Mouse (Mus musculus): ENCODE measurements around the gene Ryr2. TPM values are rescaled to one million over a fixed set of nuclear protein-coding genes. Genes with fewer than 3 reads are reported as not detected.

The Ryr2 gene
- polyA plus RNA-seq, 1 experiment: not detected

DNA sequence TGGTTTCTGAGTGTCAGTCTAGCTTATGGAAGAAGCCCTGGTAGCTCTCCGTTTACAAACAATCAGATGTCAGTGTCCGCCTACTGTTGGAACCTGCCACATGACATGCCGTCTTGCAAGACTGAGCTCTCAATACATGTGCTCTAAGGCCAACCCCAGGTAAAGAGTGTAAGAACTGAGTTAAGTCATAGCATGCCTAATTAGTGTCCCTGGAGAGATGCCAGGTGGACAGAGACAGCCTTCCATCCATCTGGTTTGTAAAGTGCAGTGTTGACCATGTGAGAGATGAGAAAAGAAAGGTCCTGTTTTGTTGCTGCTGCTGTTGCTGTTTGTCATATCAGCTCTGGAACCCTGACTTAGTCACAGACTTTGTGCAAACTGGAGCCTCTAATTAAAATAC is 178.0 kb downstream of the Ryr2 start:
- TF ChIP-seq FLI1 (IDR thresholded peaks at IDR 0.05; ENCODE audit: low read length): no peak
- TF ChIP-seq GATA1 (IDR thresholded peaks at IDR 0.05; ENCODE audit: borderline replicate concordance, low read length): no peak
- Histone ChIP-seq H3K9me3 (no peaks in the 10 kb centered on the region), H3K27me3 (replicated peaks) (no peaks in the 10 kb centered on the region), H3K4me3 (replicated peaks) (no peak overlapping the region), H3K36me3 (replicated peaks; ENCODE audit: low read length) (no peaks in the 10 kb centered on the region), H3K4me1 (no peaks in the 10 kb centered on the region)

DNA sequence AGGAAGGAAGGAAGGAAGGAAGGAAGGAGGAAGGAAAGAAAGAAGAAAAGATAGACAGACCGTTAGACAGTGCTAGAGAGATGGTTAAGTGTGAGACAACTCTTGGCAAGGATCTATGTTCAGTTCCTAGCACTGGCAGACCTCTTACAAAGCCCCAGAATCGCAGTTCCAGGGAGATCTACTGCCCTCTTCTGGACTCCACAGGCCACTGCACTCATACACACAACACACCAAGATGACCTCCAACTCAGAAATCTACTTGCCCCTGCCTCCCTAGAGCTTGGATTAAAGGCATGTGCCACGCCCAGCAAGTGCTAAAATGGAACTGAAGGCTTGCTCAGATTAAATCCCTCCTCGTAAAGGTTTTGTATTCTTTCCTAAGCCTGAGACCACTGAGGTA is 179.0 kb downstream of the Ryr2 start:
- TF ChIP-seq GATA1 (IDR thresholded peaks at IDR 0.05; ENCODE audit: borderline replicate concordance, low read length) (no peak), FLI1 (IDR thresholded peaks at IDR 0.05; ENCODE audit: low read length) (no peak)
- Histone ChIP-seq H3K4me1 (no peaks in the 10 kb centered on the region), H3K9me3 (no peaks in the 10 kb centered on the region), H3K27me3 (replicated peaks) (no peaks in the 10 kb centered on the region), H3K36me3 (replicated peaks; ENCODE audit: low read length) (no peaks in the 10 kb centered on the region), H3K4me3 (replicated peaks) (no peak overlapping the region)

DNA sequence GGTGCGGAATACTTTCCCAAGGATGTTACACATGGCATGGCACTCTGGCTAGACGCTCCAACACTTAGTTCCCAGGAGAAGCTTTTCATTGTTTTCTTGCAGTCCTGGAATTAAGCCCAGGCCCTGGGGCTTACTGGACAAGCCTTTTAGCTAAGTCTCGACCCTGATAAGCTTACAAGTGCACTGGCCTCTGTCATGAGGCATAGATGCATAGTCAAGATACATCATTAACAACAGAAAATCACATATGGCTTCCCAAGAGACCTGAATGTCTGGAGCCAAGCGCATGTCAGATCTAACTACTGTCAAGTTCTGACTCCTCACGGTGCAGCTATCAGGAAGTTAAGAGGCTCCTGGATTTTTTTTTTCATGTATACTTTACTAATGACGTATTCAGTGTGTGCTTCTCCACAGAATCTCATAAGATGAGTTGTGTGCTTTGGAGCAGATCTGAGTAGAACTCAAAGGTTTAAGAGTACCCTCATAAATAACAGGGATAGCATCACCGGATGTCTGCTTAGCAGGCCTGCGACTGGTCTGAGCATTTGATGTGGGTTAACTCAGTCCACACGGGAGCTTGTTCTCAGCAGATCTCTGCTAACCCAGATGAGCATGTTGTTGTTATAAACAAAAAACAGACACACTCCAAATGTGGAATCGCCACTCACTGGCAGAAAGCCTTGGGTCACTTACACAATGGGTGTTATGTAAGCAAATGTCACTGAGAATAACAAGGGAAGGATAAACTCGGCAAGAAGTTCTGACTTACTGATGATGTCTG is 179.8 kb downstream of the Ryr2 start:
- TF ChIP-seq GATA1 (IDR thresholded peaks at IDR 0.05; ENCODE audit: borderline replicate concordance, low read length) (no peak), FLI1 (IDR thresholded peaks at IDR 0.05; ENCODE audit: low read length) (no peak)
- H3K9me3 ChIP-seq: no peaks in the 10 kb centered on the region

DNA sequence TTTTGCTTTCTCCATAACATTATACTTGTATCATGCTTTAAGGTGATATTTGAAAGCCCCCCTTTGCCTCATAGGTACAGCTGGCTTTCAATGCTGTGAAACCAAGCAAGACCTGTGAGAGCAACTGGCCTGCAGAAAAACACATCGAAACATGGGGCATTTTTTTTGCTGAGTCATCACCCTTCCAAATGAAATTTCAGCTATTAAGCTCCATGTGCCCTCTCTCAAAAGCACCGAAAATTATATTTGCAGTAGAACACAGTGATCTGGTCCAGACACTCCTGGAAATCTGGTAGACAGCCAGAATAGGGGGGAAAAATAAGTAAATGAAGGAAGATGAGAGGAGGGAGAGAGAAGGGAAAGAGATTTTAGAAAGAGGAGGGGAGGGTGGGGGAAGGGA is 180.5 kb downstream of the Ryr2 start:
- Histone ChIP-seq H3K27me3 (replicated peaks) (no peaks in the 10 kb centered on the region), H3K9me3 (no peaks in the 10 kb centered on the region), H3K4me3 (replicated peaks) (no peak overlapping the region), H3K36me3 (replicated peaks; ENCODE audit: low read length) (no peaks in the 10 kb centered on the region), H3K4me1 (no peaks in the 10 kb centered on the region)
- TF ChIP-seq FLI1 (IDR thresholded peaks at IDR 0.05; ENCODE audit: low read length): no peak

More for the DNA sequence above, 179.8 kb downstream of the Ryr2 start:
- no peak overlapping the region for H3K4me3 ChIP-seq (replicated peaks)
- H3K27me3 ChIP-seq (replicated peaks): no peaks in the 10 kb centered on the region
- H3K4me1 ChIP-seq: no peaks in the 10 kb centered on the region
- H3K36me3 ChIP-seq (replicated peaks; ENCODE audit: low read length): no peaks in the 10 kb centered on the region

DNA sequence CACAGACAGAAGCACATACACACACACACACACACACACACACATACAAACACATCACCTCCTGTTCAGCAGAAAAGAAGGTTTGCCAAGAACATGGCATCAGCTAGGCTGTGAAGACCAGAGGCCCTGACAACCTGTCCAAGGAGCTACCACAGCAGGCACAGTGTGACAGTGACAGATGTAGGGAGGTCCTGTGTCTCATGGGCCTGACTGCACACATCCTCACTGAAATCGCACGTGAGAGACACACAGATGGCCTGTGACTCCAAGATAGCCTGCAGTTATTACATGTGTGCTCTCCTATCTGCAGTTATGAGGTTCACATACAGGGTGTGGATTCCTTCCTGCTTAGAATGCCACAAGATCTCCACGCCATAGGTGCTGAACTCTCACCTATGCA is 182.0 kb downstream of the Ryr2 start:
- no peaks in the 10 kb centered on the region for H3K27me3 ChIP-seq (replicated peaks)
- H3K36me3 ChIP-seq (replicated peaks; ENCODE audit: low read length): no peaks in the 10 kb centered on the region
- no peaks in the 10 kb centered on the region for H3K4me1 ChIP-seq
- H3K4me3 ChIP-seq (replicated peaks): no peak overlapping the region
- no peaks in the 10 kb centered on the region for H3K9me3 ChIP-seq
- TF ChIP-seq FLI1 (IDR thresholded peaks at IDR 0.05; ENCODE audit: low read length): no peak
- no peak for TF ChIP-seq GATA1 (IDR thresholded peaks at IDR 0.05; ENCODE audit: borderline replicate concordance, low read length)

DNA sequence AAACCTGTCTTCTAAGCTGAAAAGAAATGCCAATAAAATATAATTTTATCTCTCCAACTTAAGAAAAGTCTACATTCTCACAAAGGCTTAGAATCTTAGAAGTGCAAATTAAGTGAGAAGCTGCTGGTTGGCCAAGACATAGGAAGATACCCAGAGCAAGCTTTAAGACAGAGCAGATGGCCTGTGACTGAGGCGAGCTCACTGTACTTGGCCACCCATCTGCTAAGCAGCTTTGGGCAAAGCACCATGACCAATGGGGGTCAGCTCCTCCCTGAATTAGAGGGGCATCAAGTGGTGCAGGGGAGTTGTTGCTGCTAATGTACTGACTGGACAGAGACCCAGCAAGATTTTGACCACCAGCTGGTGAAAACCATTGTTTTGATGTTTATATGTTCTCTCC is 186.2 kb downstream of the Ryr2 start:
- H3K27me3 ChIP-seq (replicated peaks): no peaks in the 10 kb centered on the region
- TF ChIP-seq FLI1 (IDR thresholded peaks at IDR 0.05; ENCODE audit: low read length): no peak
- TF ChIP-seq GATA1 (IDR thresholded peaks at IDR 0.05; ENCODE audit: borderline replicate concordance, low read length): no peak

DNA sequence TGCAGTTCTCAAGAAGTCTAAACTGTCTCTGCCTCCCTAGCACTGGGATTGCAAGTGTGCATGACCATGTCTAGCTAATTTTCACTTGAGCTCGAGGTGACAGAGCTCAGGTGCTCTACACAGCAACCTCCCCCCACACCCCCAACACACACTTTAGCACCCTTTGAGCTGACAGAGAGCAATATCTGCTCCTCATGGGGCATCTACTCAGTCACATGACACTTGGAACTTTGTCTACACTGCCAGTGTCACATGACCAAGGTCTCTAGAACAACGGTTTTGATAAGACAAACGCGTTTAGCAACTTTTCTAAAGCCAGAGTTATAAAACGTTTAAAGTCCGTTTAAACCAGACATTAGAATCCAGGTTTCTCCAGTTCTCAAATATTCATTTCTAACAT is 187.3 kb downstream of the Ryr2 start:
- Histone ChIP-seq H3K9me3 (no peaks in the 10 kb centered on the region), H3K4me3 (replicated peaks) (no peak overlapping the region), H3K27me3 (replicated peaks) (no peaks in the 10 kb centered on the region), H3K4me1 (peaks cover 4% of the 10 kb centered on the region; the same call in 1 of the 2 replicates), H3K36me3 (replicated peaks; ENCODE audit: low read length) (no peaks in the 10 kb centered on the region)
- TF ChIP-seq GATA1 (IDR thresholded peaks at IDR 0.05; ENCODE audit: borderline replicate concordance, low read length): no peak
- no peak for TF ChIP-seq FLI1 (IDR thresholded peaks at IDR 0.05; ENCODE audit: low read length)

More for the DNA sequence above, 186.2 kb downstream of the Ryr2 start:
- H3K9me3 ChIP-seq: no peaks in the 10 kb centered on the region
- H3K4me1 ChIP-seq: no peaks in the 10 kb centered on the region
- no peaks in the 10 kb centered on the region for H3K36me3 ChIP-seq (replicated peaks; ENCODE audit: low read length)
- H3K4me3 ChIP-seq (replicated peaks): peak overlapping the region; percentile 33

DNA sequence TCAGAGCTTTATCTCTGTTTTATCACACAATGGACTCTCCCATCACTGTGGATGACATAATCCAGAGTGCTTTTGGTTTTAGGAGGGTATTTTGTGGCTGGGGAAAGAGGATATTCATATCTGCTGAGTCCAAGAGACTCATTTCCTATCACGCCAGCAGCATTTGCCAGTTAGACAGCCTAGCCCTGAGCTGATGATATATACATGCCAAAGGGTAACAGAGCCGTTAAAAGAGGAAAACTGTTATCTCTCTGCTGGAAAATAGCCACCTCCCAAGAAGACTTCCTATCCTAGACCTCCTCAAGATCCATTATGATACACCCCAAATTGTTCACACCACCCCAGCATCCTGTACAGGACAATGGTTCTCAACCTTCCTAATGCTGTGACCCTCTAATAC is 191.1 kb downstream of the Ryr2 start:
- Histone ChIP-seq H3K9me3 (no peaks in the 10 kb centered on the region), H3K36me3 (replicated peaks; ENCODE audit: low read length) (no peaks in the 10 kb centered on the region), H3K4me1 (peaks cover 4% of the 10 kb centered on the region; the same call in 1 of the 2 replicates), H3K4me3 (replicated peaks) (no peak overlapping the region), H3K27me3 (replicated peaks) (no peaks in the 10 kb centered on the region)
- TF ChIP-seq FLI1 (IDR thresholded peaks at IDR 0.05; ENCODE audit: low read length): no peak
- TF ChIP-seq GATA1 (IDR thresholded peaks at IDR 0.05; ENCODE audit: borderline replicate concordance, low read length): no peak

DNA sequence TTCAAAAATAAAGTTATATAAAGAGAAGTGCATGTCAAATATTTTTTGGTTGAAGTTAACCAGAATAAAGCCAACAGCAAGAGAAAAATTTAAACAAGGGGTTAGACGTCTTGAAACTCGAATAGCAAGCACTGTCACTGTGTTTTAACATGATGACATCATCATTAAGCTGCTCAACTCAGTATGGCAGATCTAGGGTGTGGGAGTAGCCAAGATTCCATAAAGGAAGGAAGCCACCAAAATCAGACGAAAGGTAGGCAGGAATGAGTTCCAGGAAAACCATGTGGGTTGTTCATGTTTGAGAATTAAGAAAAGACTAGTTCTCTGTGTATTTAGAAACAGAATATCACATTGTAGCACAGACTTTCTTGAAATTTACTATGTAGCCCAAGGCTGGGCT is 192.1 kb downstream of the Ryr2 start:
- TF ChIP-seq GATA1 (IDR thresholded peaks at IDR 0.05; ENCODE audit: borderline replicate concordance, low read length) (no peak), FLI1 (IDR thresholded peaks at IDR 0.05; ENCODE audit: low read length) (no peak)
- Histone ChIP-seq H3K9me3 (no peaks in the 10 kb centered on the region), H3K4me3 (replicated peaks) (no peak overlapping the region), H3K4me1 (peaks cover 4% of the 10 kb centered on the region; the same call in 1 of the 2 replicates), H3K36me3 (replicated peaks; ENCODE audit: low read length) (no peaks in the 10 kb centered on the region), H3K27me3 (replicated peaks) (no peaks in the 10 kb centered on the region)

DNA sequence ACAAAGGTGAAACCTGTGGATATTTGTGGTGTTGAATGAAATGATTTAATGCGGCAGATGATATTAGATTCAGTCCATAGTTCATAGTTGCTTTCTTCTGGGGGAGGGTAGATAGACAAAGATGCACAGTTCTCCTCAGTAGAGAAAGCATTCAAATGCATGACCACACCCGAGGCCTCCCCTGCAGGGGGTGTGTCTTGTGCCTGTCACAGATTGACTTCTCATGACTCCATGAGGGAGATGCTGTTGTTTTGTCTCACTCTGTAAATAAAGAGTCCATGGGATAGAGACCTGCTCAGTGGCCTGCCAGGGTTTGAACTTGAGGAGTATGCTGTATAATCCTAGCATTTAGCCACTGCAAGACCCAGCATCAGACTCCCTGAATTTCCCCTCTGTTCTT is 194.5 kb downstream of the Ryr2 start:
- no peaks in the 10 kb centered on the region for H3K36me3 ChIP-seq (replicated peaks; ENCODE audit: low read length)
- no peak overlapping the region for H3K4me3 ChIP-seq (replicated peaks)
- peaks cover 4% of the 10 kb centered on the region; the same call in 1 of the 2 replicates for H3K4me1 ChIP-seq
- H3K27me3 ChIP-seq (replicated peaks): no peaks in the 10 kb centered on the region
- H3K9me3 ChIP-seq: no peaks in the 10 kb centered on the region
- no peak for TF ChIP-seq FLI1 (IDR thresholded peaks at IDR 0.05; ENCODE audit: low read length)
- no peak for TF ChIP-seq GATA1 (IDR thresholded peaks at IDR 0.05; ENCODE audit: borderline replicate concordance, low read length)

All from megakaryocyte, embryonic 14.5 days (primary cell).